Mouse (Mus musculus) hindbrain, embryonic 13.5 days (tissue): ENCODE measurements at regions not wholly inside any gene's neighbourhood (a gene's known extent, or its start where the extent isn't known, plus 50 kb on each side); places are given as distances from the start of the nearest gene placed in this dataset.

Experiments used
- ATAC-seq: fragments of 200-750 bp; cut with Nextera tagmentation; 2 replicates; pipeline ENCODE4 v1.8.0; 2017; ENCODE audit warnings: moderate TSS enrichment; ENCODE audit not compliant: low FRiP score
- H3K27ac ChIP-seq: fragments of 300-500 bp; sonication (generic); 2 replicates; pipeline ENCODE4 v1.5.1; 2015; ENCODE audit warnings: inconsistent platforms, mild to moderate bottlenecking, moderate library complexity
- H3K27me3 ChIP-seq: fragments of 300-500 bp; sonication (generic); 2 replicates; pipeline ENCODE4 v1.6.1; 2015; ENCODE audit warnings: mild to moderate bottlenecking, inconsistent platforms
- H3K36me3 ChIP-seq: fragments of 300-500 bp; sonication (generic); 2 replicates; pipeline ENCODE4 v1.6.1; 2015; ENCODE audit warnings: mild to moderate bottlenecking, inconsistent platforms
- H3K4me1 ChIP-seq: fragments of 300-500 bp; sonication (generic); replicated peaks from 2 replicates; pipeline ENCODE4 v1.6.1; 2015; ENCODE audit warnings: inconsistent platforms
- H3K4me2 ChIP-seq: fragments of 300-500 bp; sonication (generic); 2 replicates; pipeline ENCODE4 v1.6.1; 2015; ENCODE audit warnings: inconsistent platforms, mild to moderate bottlenecking, moderate library complexity
- H3K4me3 ChIP-seq: fragments of 300-500 bp; sonication (generic); 2 replicates; pipeline ENCODE4 v1.5.1; 2015; ENCODE audit warnings: mild to moderate bottlenecking, inconsistent platforms
- H3K9ac ChIP-seq: fragments of 300-500 bp; sonication (generic); 2 replicates; pipeline ENCODE4 v1.6.1; 2015; ENCODE audit warnings: mild to moderate bottlenecking, inconsistent platforms
- H3K9me3 ChIP-seq: fragments of 300-500 bp; sonication (generic); 2 replicates; pipeline ENCODE4 v1.6.1; 2016; ENCODE audit warnings: inconsistent platforms
- WGBS: fragments of 180-500 bp; shearing (Covaris S2); methylation state at CpG from one replicate; pipeline ENCODE4 v1.1.7; 2015; 5-methylcytosine and 5-hydroxymethylcytosine counted together

- Histone ChIP-seq H3K36me3 (peaks cover 20% of the 10 kb centered on the region), H3K9me3 (no peaks in the 10 kb centered on the region), H3K4me2 (no peak overlapping the region), H3K9ac (no peak overlapping the region), H3K27me3 (no peaks in the 10 kb centered on the region), H3K4me1 (peaks cover 23% of the 10 kb centered on the region), H3K4me3 (no peak overlapping the region), H3K27ac (peak overlapping the region; percentile 52)
- WGBS = 89% methylated on average over 3 of the region's 3 CpGs
- ATAC-seq = no peak
These were observed 86.8 kb downstream of the Sox4 start for GRCm38 (mm10) chr13:28866686-28867085.

- no peak overlapping the region for H3K4me2 ChIP-seq
- H3K4me3 ChIP-seq = no peak overlapping the region
- no peak overlapping the region for H3K9ac ChIP-seq
- ATAC-seq = no peak
- H3K27me3 ChIP-seq = no peaks in the 10 kb centered on the region
- whole genome bisulfite sequencing = 79% methylated on average over 2 of the region's 2 CpGs
- H3K4me1 ChIP-seq = peaks cover 30% of the 10 kb centered on the region
- H3K36me3 ChIP-seq = peaks cover 11% of the 10 kb centered on the region
- no peak overlapping the region for H3K27ac ChIP-seq
- no peaks in the 10 kb centered on the region for H3K9me3 ChIP-seq
These were observed 92.9 kb downstream of the Sox4 start for GRCm38 (mm10) chr13:28860601-28861000.

DNA sequence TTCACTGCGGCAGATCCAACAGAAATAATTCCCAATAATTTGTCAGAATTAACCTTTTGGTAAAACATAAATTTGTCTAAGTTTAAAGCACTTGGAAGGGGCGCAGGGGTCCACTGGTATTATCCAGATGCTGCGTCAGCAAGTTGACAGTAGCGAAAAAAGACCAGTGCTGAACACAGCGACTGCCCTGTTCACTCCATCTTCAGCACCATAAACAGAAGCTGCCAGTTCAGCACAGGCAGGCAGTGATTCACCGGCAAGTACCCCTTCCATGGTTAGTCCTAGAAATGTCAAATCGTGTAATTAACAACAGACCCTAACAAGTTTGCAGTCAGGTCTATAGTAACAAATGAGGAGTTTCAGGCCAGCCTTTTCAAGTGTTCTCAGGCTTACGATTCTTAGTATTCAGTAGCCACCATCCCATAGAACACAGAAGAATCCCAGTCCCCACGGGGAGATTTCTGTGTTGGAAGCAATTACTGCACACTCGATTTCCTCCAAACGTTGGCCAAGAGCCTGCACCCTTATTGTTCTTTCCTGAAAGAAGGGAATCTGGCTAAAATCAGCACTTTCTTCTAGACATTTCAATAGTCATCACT lies 93.6 kb downstream of the Sox4 start:
- Histone ChIP-seq H3K4me2 (0 out of 2 replicates have a peak overlapping the region, but pooled peaks have one; percentile 0), H3K4me3 (no peak overlapping the region), H3K9me3 (no peaks in the 10 kb centered on the region), H3K9ac (no peak overlapping the region), H3K4me1 (peaks cover 30% of the 10 kb centered on the region), H3K36me3 (peaks cover 6% of the 10 kb centered on the region; the same call in 1 of the 2 replicates), H3K27ac (peak overlapping the region; percentile 58), H3K27me3 (no peaks in the 10 kb centered on the region)
- 0 out of 2 replicates have a peak, but pooled peaks have one; percentile 57 for ATAC-seq
- 33% methylated on average over 11 of the region's 11 CpGs for WGBS

GRCm38 (mm10) chr13:28858001-28858400 lies 95.5 kb downstream of the Sox4 start:
- H3K9ac ChIP-seq = no peak overlapping the region
- no peaks in the 10 kb centered on the region for H3K9me3 ChIP-seq
- no peak overlapping the region for H3K4me2 ChIP-seq
- peaks cover 30% of the 10 kb centered on the region for H3K4me1 ChIP-seq
- H3K4me3 ChIP-seq = no peak overlapping the region
- no peak for ATAC-seq
- H3K27me3 ChIP-seq = no peaks in the 10 kb centered on the region
- no peaks in the 10 kb centered on the region; the same call in 1 of the 2 replicates for H3K36me3 ChIP-seq
- no peak overlapping the region for H3K27ac ChIP-seq
- 94% methylated on average over 6 of the region's 6 CpGs for WGBS

GRCm38 (mm10) chr13:28857201-28857600 lies 96.3 kb downstream of the Sox4 start:
- Histone ChIP-seq H3K4me1 (peaks cover 30% of the 10 kb centered on the region), H3K9me3 (peaks cover 4% of the 10 kb centered on the region; the same call in 1 of the 2 replicates), H3K9ac (no peak overlapping the region), H3K4me3 (no peak overlapping the region), H3K27ac (no peak overlapping the region), H3K27me3 (no peaks in the 10 kb centered on the region), H3K36me3 (no peaks in the 10 kb centered on the region), H3K4me2 (no peak overlapping the region)
- no peak for ATAC-seq
- WGBS = 93% methylated on average over 6 of the region's 6 CpGs

GRCm38 (mm10) chr13:28856472-28856871 lies 97.0 kb downstream of the Sox4 start:
- no peaks in the 10 kb centered on the region for H3K27me3 ChIP-seq
- peaks cover 30% of the 10 kb centered on the region for H3K4me1 ChIP-seq
- no peak overlapping the region for H3K9ac ChIP-seq
- peaks cover 4% of the 10 kb centered on the region; the same call in 1 of the 2 replicates for H3K9me3 ChIP-seq
- WGBS = 84% methylated on average over 4 of the region's 4 CpGs
- H3K4me3 ChIP-seq = no peak overlapping the region
- no peak overlapping the region for H3K27ac ChIP-seq
- H3K36me3 ChIP-seq = no peaks in the 10 kb centered on the region
- no peak overlapping the region for H3K4me2 ChIP-seq
- no peak for ATAC-seq

- peak overlapping the region; percentile 52; the same call in 1 of the 2 replicates for H3K27ac ChIP-seq
- H3K9ac ChIP-seq = no peak overlapping the region
- peaks cover 18% of the 10 kb centered on the region for H3K4me1 ChIP-seq
- H3K4me2 ChIP-seq = no peak overlapping the region
- no peak for ATAC-seq
- WGBS = 76% methylated on average over 9 of the region's 9 CpGs
- H3K9me3 ChIP-seq = peaks cover 4% of the 10 kb centered on the region; the same call in 1 of the 2 replicates
- H3K36me3 ChIP-seq = no peaks in the 10 kb centered on the region
- H3K27me3 ChIP-seq = no peaks in the 10 kb centered on the region
- H3K4me3 ChIP-seq = no peak overlapping the region
These were observed 99.3 kb downstream of the Sox4 start for GRCm38 (mm10) chr13:28854247-28854646.

GRCm38 (mm10) chr13:28848305-28848704 lies 105.2 kb downstream of the Sox4 start:
- Histone ChIP-seq H3K9me3 (peaks cover 4% of the 10 kb centered on the region; the same call in 1 of the 2 replicates), H3K4me1 (peaks cover 28% of the 10 kb centered on the region), H3K27ac (no peak overlapping the region), H3K9ac (no peak overlapping the region), H3K27me3 (no peaks in the 10 kb centered on the region), H3K4me3 (no peak overlapping the region), H3K36me3 (no peaks in the 10 kb centered on the region), H3K4me2 (no peak overlapping the region)
- ATAC-seq = no peak
- WGBS = 87% methylated on average over 5 of the region's 5 CpGs

GRCm38 (mm10) chr13:28847478-28847877 lies 106.0 kb downstream of the Sox4 start:
- Histone ChIP-seq H3K4me3 (no peak overlapping the region), H3K9me3 (no peaks in the 10 kb centered on the region), H3K4me2 (no peak overlapping the region), H3K9ac (no peak overlapping the region), H3K4me1 (peaks cover 28% of the 10 kb centered on the region), H3K27me3 (no peaks in the 10 kb centered on the region), H3K36me3 (no peaks in the 10 kb centered on the region), H3K27ac (no peak overlapping the region)
- WGBS = 50% methylated on average over 3 of the region's 3 CpGs
- no peak for ATAC-seq

DNA sequence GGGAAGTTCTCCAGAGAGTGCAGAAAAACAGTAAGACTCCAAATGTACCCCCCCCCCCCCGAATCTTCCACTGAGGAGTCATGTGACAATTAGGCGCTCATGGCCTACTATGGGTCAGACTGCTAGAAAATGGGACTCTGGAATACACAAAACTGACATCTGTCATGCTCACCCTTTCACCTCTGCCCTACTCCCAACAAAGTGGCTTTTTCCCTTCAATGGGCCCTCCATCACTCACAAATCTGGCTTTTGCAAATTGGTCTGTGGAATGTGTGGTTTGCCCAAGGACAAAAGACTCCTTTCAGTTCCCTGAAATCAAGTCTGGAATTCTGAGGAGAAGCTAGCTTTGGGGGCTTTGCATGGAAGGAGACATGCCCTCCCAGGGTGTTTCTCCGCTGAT lies 109.0 kb downstream of the Sox4 start:
- Histone ChIP-seq H3K27me3 (no peaks in the 10 kb centered on the region), H3K4me2 (no peak overlapping the region), H3K9ac (no peak overlapping the region), H3K36me3 (no peaks in the 10 kb centered on the region), H3K4me3 (no peak overlapping the region), H3K27ac (0 out of 2 replicates have a peak overlapping the region, but pooled peaks have one; percentile 25), H3K9me3 (no peaks in the 10 kb centered on the region), H3K4me1 (peaks cover 37% of the 10 kb centered on the region)
- WGBS = 33% methylated on average over 3 of the region's 3 CpGs
- ATAC-seq = no peak

- H3K9me3 ChIP-seq = no peaks in the 10 kb centered on the region
- WGBS = 88% methylated on average over 3 of the region's 3 CpGs
These were observed 110.7 kb downstream of the Sox4 start for GRCm38 (mm10) chr13:28842811-28843210.

GRCm38 (mm10) chr13:28840142-28840541 lies 113.4 kb downstream of the Sox4 start:
- H3K36me3 ChIP-seq = no peaks in the 10 kb centered on the region
- H3K9me3 ChIP-seq = no peaks in the 10 kb centered on the region
- peak overlapping the region; percentile 70 for H3K27ac ChIP-seq
- H3K4me2 ChIP-seq = no peak overlapping the region
- 60% methylated on average over 5 of the region's 5 CpGs for WGBS
- H3K27me3 ChIP-seq = no peaks in the 10 kb centered on the region
- no peak overlapping the region for H3K4me3 ChIP-seq
- ATAC-seq = peak; percentile 57
- H3K4me1 ChIP-seq = peaks cover 35% of the 10 kb centered on the region
- H3K9ac ChIP-seq = no peak overlapping the region

More at GRCm38 (mm10) chr13:28842811-28843210, 110.7 kb downstream of the Sox4 start:
- Histone ChIP-seq H3K27me3 (no peaks in the 10 kb centered on the region), H3K9ac (no peak overlapping the region), H3K4me1 (peaks cover 51% of the 10 kb centered on the region), H3K27ac (no peak overlapping the region), H3K4me2 (no peak overlapping the region), H3K4me3 (no peak overlapping the region), H3K36me3 (no peaks in the 10 kb centered on the region)
- ATAC-seq = no peak

GRCm38 (mm10) chr13:28839084-28839483 lies 114.4 kb downstream of the Sox4 start:
- H3K4me2 ChIP-seq = peak overlapping the region; percentile 21; the same call in 1 of the 2 replicates

More at GRCm38 (mm10) chr13:28839084-28839483, 114.4 kb downstream of the Sox4 start:
- peak; percentile 47; the same call in 1 of the 2 replicates for ATAC-seq
- no peak overlapping the region for H3K9ac ChIP-seq
- H3K4me1 ChIP-seq = peaks cover 29% of the 10 kb centered on the region
- H3K4me3 ChIP-seq = no peak overlapping the region
- H3K36me3 ChIP-seq = no peaks in the 10 kb centered on the region
- peak overlapping the region; percentile 70 for H3K27ac ChIP-seq
- no peaks in the 10 kb centered on the region for H3K27me3 ChIP-seq
- no peaks in the 10 kb centered on the region for H3K9me3 ChIP-seq
- WGBS = 36% methylated on average over 6 of the region's 6 CpGs
